Mouse (Mus musculus) kidney, postnatal 14 days (tissue): ENCODE data around the gene Bspry.
"Not testable (repeated sequence)": the region's sequence is repeated elsewhere in the genome, so short reads cannot be mapped to it uniquely, and the experiment has no call there.

Source experiments
- DNase-seq: peaks from one replicate; pipeline ENCODE4 v3.0.0; 2022; ENCODE audit warnings: mixed read lengths

The Bspry gene

GRCm38 (mm10) chr4:62479937-62480708 lies at the start of gene Bspry:
Gene Bspry, plus strand, starts transcription at chr4:62480053.
- DNase-seq = peak; percentile 88

- DNase-seq = no peak
Observed at GRCm38 (mm10) chr4:62430678-62431077, 49.2 kb upstream of the Bspry start.

GRCm38 (mm10) chr4:62431522-62431921 lies 48.3 kb upstream of the Bspry start:
- no peak for DNase-seq

- DNase-seq = peak; percentile 42
Observed at GRCm38 (mm10) chr4:62433939-62434870, 45.6 kb upstream of the Bspry start.

GRCm38 (mm10) chr4:62435081-62435480 lies 44.8 kb upstream of the Bspry start, which contains the start of gene Rnf183:
Gene Rnf183, minus strand, starts transcription at chr4:62435252.
- DNase-seq = peak; percentile 67

- no peak for DNase-seq
Observed at GRCm38 (mm10) chr4:62437256-62437778, 42.5 kb upstream of the Bspry start.

GRCm38 (mm10) chr4:62437871-62438270 lies 42.0 kb upstream of the Bspry start:
- DNase-seq = peak; percentile 83

GRCm38 (mm10) chr4:62439793-62440192 lies 40.1 kb upstream of the Bspry start:
- no peak for DNase-seq

GRCm38 (mm10) chr4:62440544-62440943 lies 39.3 kb upstream of the Bspry start:
- peak; percentile 71 for DNase-seq

- no peak for DNase-seq
Observed at GRCm38 (mm10) chr4:62440986-62441385, 38.9 kb upstream of the Bspry start.

- peak; percentile 58 for DNase-seq
Observed at GRCm38 (mm10) chr4:62454995-62455394, 24.9 kb upstream of the Bspry start.

- DNase-seq = no peak
Observed at GRCm38 (mm10) chr4:62459081-62459480, 20.8 kb upstream of the Bspry start.

GRCm38 (mm10) chr4:62460348-62460747 lies 19.5 kb upstream of the Bspry start:
- DNase-seq = no peak

- peak; percentile 43 for DNase-seq
Observed at GRCm38 (mm10) chr4:62463124-62463523, 16.7 kb upstream of the Bspry start.

- DNase-seq = no peak
Observed at GRCm38 (mm10) chr4:62468158-62468557, 11.7 kb upstream of the Bspry start.

GRCm38 (mm10) chr4:62470598-62471051 lies 9.2 kb upstream of the Bspry start, which contains the start of gene Wdr31:
Gene Wdr31, minus strand, starts transcription at chr4:62470896.
- DNase-seq = peak; percentile 85

- DNase-seq = no peak
Observed at GRCm38 (mm10) chr4:62472071-62472470, 7.8 kb upstream of the Bspry start.

GRCm38 (mm10) chr4:62475131-62475530 lies 4.7 kb upstream of the Bspry start:
- DNase-seq = no peak

GRCm38 (mm10) chr4:62475793-62476192 lies 4.1 kb upstream of the Bspry start:
- no peak for DNase-seq

GRCm38 (mm10) chr4:62477542-62478244 lies 2.2 kb upstream of the Bspry start:
- no peak for DNase-seq

- DNase-seq = not testable (repeated sequence)
Observed at GRCm38 (mm10) chr4:62479593-62479936, 288 bp upstream of the Bspry start.
